Mouse (Mus musculus): Measurements from ENCODE around the gene Gm20388. TPM values are rescaled to one million over a fixed set of nuclear protein-coding genes. Genes with fewer than 3 reads are reported as not detected.

Gene Gm20388
- polyA plus RNA-seq, 1 experiment, result 59.3 TPM

DNA sequence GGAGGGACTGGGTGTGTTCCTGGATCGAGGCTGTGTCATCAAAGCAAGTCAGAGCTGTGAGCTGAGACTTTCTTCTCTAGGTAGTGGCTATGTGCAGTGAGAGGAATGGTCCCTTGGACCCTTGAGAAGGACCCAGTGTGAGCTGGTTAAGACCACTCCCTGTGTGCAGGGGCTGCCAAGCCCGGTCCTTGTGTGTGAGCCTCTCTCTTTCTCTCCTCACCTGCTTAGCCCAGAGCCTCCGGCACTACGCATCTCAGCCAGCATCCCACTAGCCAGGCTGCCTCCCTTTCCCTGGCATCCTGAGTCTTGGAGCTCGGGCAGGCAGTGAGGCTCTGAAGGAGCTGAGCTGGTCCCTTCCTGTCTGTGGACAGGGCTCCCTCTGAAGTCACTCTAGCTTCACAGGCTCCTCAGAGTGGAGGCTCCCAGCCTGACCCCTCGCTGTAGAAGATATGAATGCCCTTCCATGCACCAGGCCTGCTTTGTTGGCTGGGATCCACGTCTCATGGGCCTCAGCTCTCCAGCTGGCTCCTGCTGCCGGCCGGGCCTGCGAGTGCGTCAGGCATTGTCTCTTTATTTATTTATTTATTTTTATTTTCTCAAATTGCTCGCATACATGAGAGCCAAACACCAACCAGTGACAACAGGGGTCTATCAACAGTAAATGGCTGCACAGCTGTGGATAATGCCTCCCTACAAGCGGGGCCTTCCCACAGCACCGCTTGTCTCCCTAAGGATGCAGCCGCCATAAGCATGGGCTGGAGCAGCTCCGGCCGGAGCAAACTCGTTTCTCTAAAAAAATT, 2882.9 kb downstream of the Gm20388 start:
- peak; percentile 84 for DNase-seq (ENCODE audit: low read depth)
- TF ChIP-seq POLR2A (IDR thresholded peaks at IDR 0.05; ENCODE audit: borderline replicate concordance, extremely low read depth, insufficient read depth, insufficient read length, poor library complexity, severe bottlenecking), result no peak
- TF ChIP-seq CTCF (IDR thresholded peaks at IDR 0.05; ENCODE audit: borderline replicate concordance, extremely low read depth, insufficient read depth, insufficient read length), result no peak

DNA sequence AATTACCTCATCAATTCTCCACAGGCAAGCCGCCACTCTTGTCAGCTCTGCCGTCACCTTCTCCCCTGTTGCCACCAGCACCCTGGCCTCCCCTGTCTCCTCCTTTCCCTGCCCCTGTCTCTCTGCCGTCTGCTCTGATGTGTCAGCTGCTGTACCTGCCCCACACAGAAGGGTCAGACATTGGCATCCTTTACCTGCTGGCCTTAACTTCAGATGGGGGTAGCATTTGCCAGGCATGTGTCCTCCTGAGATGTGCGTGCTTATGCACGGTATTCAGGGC, 2883.5 kb downstream of the Gm20388 start:
- TF ChIP-seq CTCF (IDR thresholded peaks at IDR 0.05; ENCODE audit: borderline replicate concordance, extremely low read depth, insufficient read depth, insufficient read length) (no peak), POLR2A (IDR thresholded peaks at IDR 0.05; ENCODE audit: borderline replicate concordance, extremely low read depth, insufficient read depth, insufficient read length, poor library complexity, severe bottlenecking) (no peak)
- DNase-seq (ENCODE audit: low read depth), result no peak

DNA sequence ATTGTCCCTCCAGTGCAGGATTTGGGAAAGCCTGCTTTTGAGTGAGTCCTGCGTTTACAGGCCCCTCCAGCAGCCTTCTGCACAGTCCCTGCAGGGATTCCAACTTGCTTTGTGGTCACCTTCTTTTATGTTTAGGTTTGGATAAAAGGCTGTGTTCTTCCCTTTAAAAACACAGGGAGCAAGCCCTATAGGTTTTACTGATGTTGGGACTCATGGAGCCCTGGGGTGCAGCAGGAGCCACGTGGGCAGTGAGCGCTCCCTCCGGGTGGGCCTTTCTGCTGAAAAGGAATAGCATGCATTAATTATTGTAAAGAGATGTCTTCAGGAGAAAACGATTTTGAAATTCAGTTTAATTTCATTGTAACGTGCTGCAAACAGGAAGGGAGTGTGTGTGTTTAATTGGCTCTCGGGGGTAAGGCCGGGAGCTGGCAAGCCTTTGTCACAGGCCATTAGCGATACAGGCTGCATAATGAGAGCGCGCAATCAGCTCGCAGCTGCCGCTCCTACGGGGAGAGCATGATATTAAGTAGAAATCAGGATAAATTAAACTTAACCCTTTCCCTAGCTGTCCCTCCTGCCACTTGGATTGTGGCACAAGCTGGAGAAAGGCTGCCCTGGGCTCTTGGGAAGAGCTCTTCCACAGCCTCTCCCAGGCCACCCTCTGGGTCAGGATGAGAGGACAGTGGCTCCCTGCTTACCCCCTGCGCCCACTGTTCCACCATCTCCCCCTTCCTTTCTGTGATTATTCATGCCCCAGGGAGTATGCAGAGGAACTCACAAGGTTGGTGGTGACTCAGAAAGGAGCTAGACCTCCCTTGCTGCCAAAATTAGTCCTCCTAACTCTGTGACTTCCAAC, 2893.5 kb downstream of the Gm20388 start:
- TF ChIP-seq CTCF (IDR thresholded peaks at IDR 0.05; ENCODE audit: borderline replicate concordance, extremely low read depth, insufficient read depth, insufficient read length) (no peak), POLR2A (IDR thresholded peaks at IDR 0.05; ENCODE audit: borderline replicate concordance, extremely low read depth, insufficient read depth, insufficient read length, poor library complexity, severe bottlenecking) (no peak)
- peak; percentile 98 for DNase-seq (ENCODE audit: low read depth)

DNA sequence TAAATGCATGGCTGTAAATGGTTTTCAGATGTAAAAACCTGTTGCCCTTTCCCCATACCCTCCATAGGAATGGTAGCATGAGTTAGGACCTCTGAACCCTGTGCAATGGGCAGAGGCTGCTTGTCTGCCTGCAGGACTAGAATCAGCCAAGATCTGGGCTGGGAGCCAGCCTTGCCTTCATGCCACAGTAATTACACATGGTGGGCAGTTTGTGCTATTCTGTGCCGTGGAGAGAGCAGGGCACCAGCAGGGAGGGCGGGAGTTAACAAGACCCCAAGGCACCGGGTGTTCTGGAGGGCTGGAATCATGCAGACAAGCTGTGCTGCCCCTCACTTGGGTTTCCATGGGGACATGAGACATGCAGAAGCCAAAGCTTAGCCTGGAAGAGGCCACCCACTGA, 2894.7 kb downstream of the Gm20388 start:
- peak; percentile 95 for DNase-seq (ENCODE audit: low read depth)
- no peak for TF ChIP-seq POLR2A (IDR thresholded peaks at IDR 0.05; ENCODE audit: borderline replicate concordance, extremely low read depth, insufficient read depth, insufficient read length, poor library complexity, severe bottlenecking)
- TF ChIP-seq CTCF (IDR thresholded peaks at IDR 0.05; ENCODE audit: borderline replicate concordance, extremely low read depth, insufficient read depth, insufficient read length), result no peak

DNA sequence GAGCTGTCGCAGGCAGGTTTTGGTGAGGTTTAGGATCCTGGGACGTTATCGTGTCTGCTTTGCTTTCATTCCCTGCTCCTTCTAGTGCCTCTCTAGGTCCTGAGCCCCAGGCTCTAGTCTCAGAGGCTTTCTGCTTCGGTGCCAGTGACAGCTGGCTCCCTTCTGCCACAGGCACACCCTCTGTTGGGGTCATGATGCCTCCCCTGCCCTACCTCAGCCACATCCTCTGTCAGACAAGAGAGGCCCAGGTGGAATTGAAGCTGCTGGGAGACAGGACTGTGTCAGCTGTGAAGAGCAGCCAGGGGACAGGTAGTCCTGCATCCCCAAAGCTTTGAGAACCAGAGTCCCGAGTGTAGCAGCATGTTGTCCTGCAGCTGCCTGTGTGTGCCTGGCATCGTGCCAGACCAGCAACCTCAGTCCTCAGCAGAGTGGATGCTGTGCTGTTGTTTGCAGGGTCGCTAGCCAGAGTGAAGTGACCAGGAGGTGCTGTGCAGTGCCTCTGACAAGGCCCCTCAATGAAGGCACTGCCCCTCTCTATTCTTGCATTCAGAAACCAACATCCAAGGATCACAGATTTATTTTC, 2896.4 kb downstream of the Gm20388 start:
- peak; percentile 81 for DNase-seq (ENCODE audit: low read depth)
- no peak for TF ChIP-seq POLR2A (IDR thresholded peaks at IDR 0.05; ENCODE audit: borderline replicate concordance, extremely low read depth, insufficient read depth, insufficient read length, poor library complexity, severe bottlenecking)
- TF ChIP-seq CTCF (IDR thresholded peaks at IDR 0.05; ENCODE audit: borderline replicate concordance, extremely low read depth, insufficient read depth, insufficient read length), result no peak

DNA sequence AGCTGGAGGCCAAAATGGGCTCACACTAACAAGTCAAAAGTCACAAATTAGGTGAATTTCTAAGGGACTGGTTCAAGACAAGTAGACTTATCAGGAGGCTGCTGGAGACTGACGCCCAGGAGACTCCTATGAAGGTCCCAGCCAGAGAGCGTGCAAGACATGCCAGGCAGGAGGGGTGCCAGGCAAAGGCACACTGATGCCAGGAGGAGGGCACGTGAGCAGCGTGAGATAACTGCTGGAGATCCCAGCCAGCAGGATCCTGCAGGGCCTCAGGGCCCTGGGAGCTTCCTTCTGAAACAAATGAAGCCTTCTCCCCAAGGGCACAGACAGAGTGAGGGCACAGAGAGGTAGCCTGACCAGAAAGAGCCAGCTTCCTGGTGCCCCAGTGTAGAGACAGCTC, 2897.3 kb downstream of the Gm20388 start:
- DNase-seq (ENCODE audit: low read depth), result peak; percentile 64
- TF ChIP-seq CTCF (IDR thresholded peaks at IDR 0.05; ENCODE audit: borderline replicate concordance, extremely low read depth, insufficient read depth, insufficient read length) (no peak), POLR2A (IDR thresholded peaks at IDR 0.05; ENCODE audit: borderline replicate concordance, extremely low read depth, insufficient read depth, insufficient read length, poor library complexity, severe bottlenecking) (no peak)

DNA sequence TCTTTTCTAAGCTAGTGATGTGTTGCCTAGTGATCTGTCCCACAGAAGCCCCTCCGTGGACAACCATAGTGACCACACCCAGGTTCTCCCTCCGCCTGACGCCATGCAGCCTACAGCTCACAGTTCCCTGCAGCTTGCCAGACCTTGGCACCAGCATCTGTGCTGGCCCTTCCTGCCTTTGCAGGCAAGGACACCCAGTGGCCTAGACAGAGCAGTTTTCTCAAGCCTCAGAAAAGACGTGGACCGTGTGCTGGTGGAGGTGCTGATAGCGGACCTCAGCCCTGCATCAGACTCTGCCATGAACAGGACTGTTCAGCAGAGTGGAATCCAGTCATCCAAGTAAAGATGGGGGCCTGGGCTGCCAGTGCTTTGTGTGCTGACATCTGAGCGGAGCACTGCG, 2899.7 kb downstream of the Gm20388 start:
- peak; percentile 17 for DNase-seq (ENCODE audit: low read depth)
- TF ChIP-seq CTCF (IDR thresholded peaks at IDR 0.05; ENCODE audit: borderline replicate concordance, extremely low read depth, insufficient read depth, insufficient read length) (no peak), POLR2A (IDR thresholded peaks at IDR 0.05; ENCODE audit: borderline replicate concordance, extremely low read depth, insufficient read depth, insufficient read length, poor library complexity, severe bottlenecking) (no peak)

DNA sequence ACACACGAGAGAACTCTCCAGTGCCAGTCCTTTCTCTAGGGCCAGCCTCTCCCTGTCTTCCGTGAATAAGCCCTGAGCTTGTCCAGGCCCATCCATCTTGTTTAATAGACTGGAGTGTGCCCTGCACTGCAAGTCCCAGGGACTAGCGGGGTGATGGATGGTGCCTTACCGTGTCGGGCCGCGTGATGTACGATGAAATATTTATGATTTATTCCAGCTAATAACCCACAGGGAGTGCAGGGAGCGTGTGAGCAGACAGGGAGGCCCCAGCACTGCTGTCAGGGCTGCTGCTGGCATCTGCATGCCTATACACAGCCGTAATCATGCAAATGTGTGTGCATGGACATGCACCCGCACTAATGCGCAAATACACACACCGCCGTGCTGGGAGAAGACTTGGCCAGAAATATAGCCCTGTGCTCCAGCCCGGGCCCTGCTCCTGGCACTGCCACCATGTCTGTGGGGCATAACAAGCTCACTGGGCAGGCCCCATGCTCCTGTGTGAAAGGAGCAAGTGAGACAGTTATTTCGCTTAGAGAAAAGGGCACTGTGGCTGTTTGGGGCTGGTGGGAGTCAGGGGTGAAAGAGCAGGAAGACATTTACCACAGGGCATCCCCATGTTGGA, 2901.3 kb downstream of the Gm20388 start:
- peak; percentile 55 for DNase-seq (ENCODE audit: low read depth)
- TF ChIP-seq POLR2A (IDR thresholded peaks at IDR 0.05; ENCODE audit: borderline replicate concordance, extremely low read depth, insufficient read depth, insufficient read length, poor library complexity, severe bottlenecking), result no peak
- no peak for TF ChIP-seq CTCF (IDR thresholded peaks at IDR 0.05; ENCODE audit: borderline replicate concordance, extremely low read depth, insufficient read depth, insufficient read length)

DNA sequence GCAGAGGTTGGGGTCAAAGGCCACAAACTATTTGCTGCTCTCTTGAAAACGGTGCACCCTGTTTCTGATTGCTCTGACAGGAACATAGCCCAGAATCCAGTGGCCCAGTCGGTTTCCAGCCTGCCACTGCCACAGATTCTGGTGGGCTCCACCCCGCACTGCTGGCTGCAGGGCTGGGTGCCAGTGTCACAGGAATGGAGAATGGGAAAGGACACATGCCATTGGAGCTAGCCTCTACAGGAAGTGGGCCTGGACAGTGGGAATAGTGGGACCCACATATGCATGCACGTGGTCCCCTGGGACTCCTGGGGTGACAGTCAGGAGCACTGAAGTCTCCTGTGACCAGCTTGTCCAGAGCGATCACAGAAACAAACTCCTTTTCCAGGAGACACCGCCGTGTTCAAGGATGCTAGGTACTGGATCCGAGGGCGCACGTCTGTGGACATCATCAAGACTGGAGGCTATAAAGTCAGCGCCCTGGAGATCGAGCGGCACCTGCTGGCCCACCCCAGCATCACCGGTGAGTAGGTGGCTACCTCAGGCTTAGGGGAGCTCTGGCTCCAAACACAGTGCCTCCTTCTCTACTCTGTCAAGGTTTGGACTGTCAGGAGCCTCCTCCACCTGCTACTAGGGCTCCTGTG, 2902.1 kb downstream of the Gm20388 start:
- DNase-seq (ENCODE audit: low read depth), result peak; percentile 42
- TF ChIP-seq POLR2A (IDR thresholded peaks at IDR 0.05; ENCODE audit: borderline replicate concordance, extremely low read depth, insufficient read depth, insufficient read length, poor library complexity, severe bottlenecking), result no peak
- TF ChIP-seq CTCF (IDR thresholded peaks at IDR 0.05; ENCODE audit: borderline replicate concordance, extremely low read depth, insufficient read depth, insufficient read length), result peak; percentile 57

DNA sequence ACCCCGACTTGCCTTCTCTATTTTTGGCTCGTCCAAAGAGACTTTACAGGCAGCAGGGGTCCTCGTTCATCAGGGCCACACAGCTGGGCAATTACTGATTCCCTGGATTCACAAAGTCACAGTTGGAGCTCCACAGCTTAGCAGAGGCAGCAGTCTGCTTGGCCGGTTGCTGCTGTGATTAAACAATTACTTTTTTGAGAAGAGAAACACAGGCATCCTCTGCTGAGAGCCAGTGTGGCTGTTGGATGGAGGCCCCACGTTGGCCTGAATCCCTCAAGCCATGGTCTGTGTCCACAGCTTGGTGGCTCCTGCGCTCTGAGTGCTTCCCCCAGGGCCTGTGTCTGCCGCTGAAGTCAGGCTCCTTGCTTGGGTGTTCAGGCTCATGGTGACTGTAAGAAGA, 2904.0 kb downstream of the Gm20388 start:
- TF ChIP-seq CTCF (IDR thresholded peaks at IDR 0.05; ENCODE audit: borderline replicate concordance, extremely low read depth, insufficient read depth, insufficient read length) (no peak), POLR2A (IDR thresholded peaks at IDR 0.05; ENCODE audit: borderline replicate concordance, extremely low read depth, insufficient read depth, insufficient read length, poor library complexity, severe bottlenecking) (no peak)
- DNase-seq (ENCODE audit: low read depth), result peak; percentile 65

Measured in brain, embryonic 14.5 days (tissue).